Mouse (Mus musculus): ENCODE results near the gene Hdgfl3.

DNA sequence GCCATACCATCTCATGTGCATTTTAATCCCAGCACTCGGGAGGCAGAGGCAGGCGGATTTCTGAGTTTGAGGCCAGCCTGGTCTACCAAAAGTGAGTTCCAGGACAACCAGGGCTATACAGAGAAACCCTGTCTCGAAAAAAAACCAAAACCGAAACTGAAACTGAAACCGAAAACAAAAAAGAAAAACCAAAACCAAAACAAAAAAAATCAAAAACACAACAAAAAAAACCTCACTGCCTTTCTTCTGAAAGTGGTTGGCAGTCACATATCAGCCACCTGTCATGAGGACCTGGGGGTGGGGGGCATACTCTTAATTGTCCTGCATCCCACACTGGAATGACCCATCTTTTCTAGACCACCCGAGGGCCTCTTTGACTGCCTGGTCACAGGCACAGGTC is 69.7 kb downstream of the Hdgfl3 start:
- TF ChIP-seq CTCF (IDR thresholded peaks at IDR 0.05; ENCODE audit: borderline replicate concordance, extremely low read depth, insufficient read depth, insufficient read length) (no peak), POLR2A (IDR thresholded peaks at IDR 0.05; ENCODE audit: borderline replicate concordance, extremely low read depth, insufficient read depth, insufficient read length, poor library complexity, severe bottlenecking) (no peak)
